ENCODE assay signal across 25 mouse cellular contexts in the genomic region with DNA sequence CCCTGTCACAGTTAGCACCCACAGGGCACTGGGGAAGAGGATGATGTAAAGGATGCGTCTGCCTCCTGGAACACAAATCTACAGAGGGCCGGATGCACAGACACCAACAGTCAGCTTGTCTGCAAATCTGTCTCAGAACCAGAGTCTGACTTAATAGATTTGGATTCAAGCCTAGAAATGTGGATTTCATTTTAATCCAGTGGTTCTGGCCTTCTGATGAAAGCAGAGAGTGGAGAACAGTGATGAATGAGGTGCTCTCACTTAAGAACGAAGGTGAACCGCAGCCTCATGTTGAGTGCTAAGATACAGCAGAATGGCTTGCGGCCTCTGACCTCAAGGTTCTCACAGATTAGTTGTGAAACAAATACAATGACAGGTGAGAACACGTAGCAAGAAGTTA.
DNase-seq lines count a peak whose midpoint lies in the region; ATAC-seq and TF ChIP-seq lines count a peak whose summit lies in the region.
"Had no signal": no experiment of that assay in that cellular context is flagged by ENCODE, and none has a peak within 500 bp of the region (broad histone marks: within the 10 kb centered on the region; RNA-seq: fewer than 3 reads in every experiment).

No protein-coding gene starts in this region.

- H3K4me3 ChIP-seq in lung, embryonic 14.5 days (ENCODE audit: low read depth, low read length), result no peak overlapping the region
- no peak overlapping the region for H3K4me3 ChIP-seq in embryonic facial prominence, embryonic 14.5 days (ENCODE audit: low read depth, low read length)
- no peak overlapping the region for H3K4me3 ChIP-seq in limb, embryonic 14.5 days (replicated peaks; ENCODE audit: low read length)
- H3K4me3 ChIP-seq: embryonic facial prominence, embryonic 15.5 days; erythroblast, embryonic 14.5 days; forebrain, embryonic 15.5 days; heart, embryonic 10.5 days; hindbrain, embryonic 12.5 days had no signal

- no peaks in the 10 kb centered on the region for H3K9me3 ChIP-seq in lung, embryonic 14.5 days (ENCODE audit: low read depth, low read length)
- no peaks in the 10 kb centered on the region for H3K9me3 ChIP-seq in embryonic facial prominence, embryonic 14.5 days (ENCODE audit: control insufficient read depth, low read length)
- H3K9me3 ChIP-seq in limb, embryonic 14.5 days (ENCODE audit: control insufficient read depth, low read length), result no peaks in the 10 kb centered on the region
- H3K9me3 ChIP-seq: embryonic facial prominence, embryonic 15.5 days; forebrain, embryonic 15.5 days; heart, embryonic 10.5 days; hindbrain, embryonic 12.5 days had no signal

- no peaks in the 10 kb centered on the region for H3K36me3 ChIP-seq in lung, embryonic 14.5 days (ENCODE audit: insufficient read depth)
- H3K36me3 ChIP-seq in embryonic facial prominence, embryonic 14.5 days (ENCODE audit: control insufficient read depth, insufficient read depth, low read length), result no peaks in the 10 kb centered on the region
- no peaks in the 10 kb centered on the region for H3K36me3 ChIP-seq in limb, embryonic 14.5 days (ENCODE audit: control insufficient read depth, insufficient read depth, low read length)
- H3K36me3 ChIP-seq: embryonic facial prominence, embryonic 15.5 days; forebrain, embryonic 15.5 days; G1E; heart, embryonic 10.5 days; hindbrain, embryonic 12.5 days had no signal

- H3K27me3 ChIP-seq in lung, embryonic 14.5 days (ENCODE audit: insufficient read depth, low read length), result no peaks in the 10 kb centered on the region
- H3K27me3 ChIP-seq in embryonic facial prominence, embryonic 14.5 days (replicated peaks; ENCODE audit: control insufficient read depth, insufficient read depth, low read length), result no peaks in the 10 kb centered on the region
- no peaks in the 10 kb centered on the region for H3K27me3 ChIP-seq in limb, embryonic 14.5 days (ENCODE audit: control insufficient read depth, insufficient read depth, low read length)
- H3K27me3 ChIP-seq: embryonic facial prominence, embryonic 15.5 days; forebrain, embryonic 15.5 days; hindbrain, embryonic 12.5 days had no signal

- no peak for ATAC-seq in lung, embryonic 14.5 days (ENCODE audit: insufficient read depth)
- no peak for ATAC-seq in embryonic facial prominence, embryonic 14.5 days (ENCODE audit: low read depth)
- no peak for ATAC-seq in limb, embryonic 14.5 days (ENCODE audit: low FRiP score, low read depth)
- ATAC-seq in megakaryocyte-erythroid progenitor cell, adult 5-6 weeks (replicated peaks; ENCODE audit: low FRiP score, low TSS enrichment, poor library complexity, severe bottlenecking), result no peak
- ATAC-seq: CD4-positive, CD25-positive, alpha-beta regulatory T cell, adult 4 months; forebrain, embryonic 15.5 days; hindbrain, embryonic 16.5 days; inflammation-experienced regulatory T-cells, adult 6 months; intestine, postnatal 0 days had no signal

- H3K4me2 ChIP-seq in lung, embryonic 14.5 days, result no peak overlapping the region
- no peak overlapping the region for H3K4me2 ChIP-seq in embryonic facial prominence, embryonic 14.5 days (ENCODE audit: low read depth, low read length)
- no peak overlapping the region for H3K4me2 ChIP-seq in limb, embryonic 14.5 days (replicated peaks; ENCODE audit: low read depth, low read length, severe bottlenecking)
- H3K4me2 ChIP-seq: embryonic facial prominence, embryonic 15.5 days; forebrain, embryonic 15.5 days; hindbrain, embryonic 12.5 days had no signal

- TF ChIP-seq CTCF in lung, embryonic 14.5 days (IDR thresholded peaks at IDR 0.05; ENCODE audit: low read depth), result no peak

- DNase-seq in lung, embryonic 14.5 days, result peak; percentile 9
- DNase-seq in lung, postnatal 4 days, result no peak
- peak; percentile 62 for DNase-seq in embryonic facial prominence, embryonic 14.5 days (ENCODE audit: low spot score)
- peak; percentile 69 for DNase-seq in limb, embryonic 14.5 days (ENCODE audit: low spot score)
- DNase-seq in frontal cortex, adult 2 months (ENCODE audit: extremely low spot score in 1 of 2, low spot score in 1 of 2), result no peak
- DNase-seq: adrenal gland, postnatal 10 days; B cell, adult 2 months; cerebellum, adult 11-12 months; cerebellum, adult 9-10 months; cerebellum, postnatal 25 days; gastrocnemius, postnatal 36 days; heart, adult 18-20 months; heart, postnatal 10 days; heart, postnatal 4 days had no signal

- WGBS in lung, embryonic 14.5 days, result 21% methylated on average over 6 of the region's 6 CpGs
- 40% methylated on average over 6 of the region's 6 CpGs for WGBS in embryonic facial prominence, embryonic 14.5 days
- 37% methylated on average over 6 of the region's 6 CpGs for WGBS in limb, embryonic 14.5 days

- H3K9ac ChIP-seq in lung, embryonic 14.5 days, result no peak overlapping the region
- H3K9ac ChIP-seq in embryonic facial prominence, embryonic 14.5 days (ENCODE audit: low read depth, low read length), result no peak overlapping the region
- H3K9ac ChIP-seq in limb, embryonic 14.5 days (ENCODE audit: low read depth, low read length, severe bottlenecking), result no peak overlapping the region
- H3K9ac ChIP-seq: embryonic facial prominence, embryonic 15.5 days; forebrain, embryonic 15.5 days; hindbrain, embryonic 12.5 days had no signal

- H3K4me1 ChIP-seq in lung, embryonic 14.5 days (ENCODE audit: insufficient read depth), result no peaks in the 10 kb centered on the region
- H3K4me1 ChIP-seq in embryonic facial prominence, embryonic 14.5 days (ENCODE audit: control insufficient read depth, insufficient read depth, low read length), result no peaks in the 10 kb centered on the region
- H3K4me1 ChIP-seq in limb, embryonic 14.5 days (ENCODE audit: control insufficient read depth, insufficient read depth, low read length), result no peaks in the 10 kb centered on the region
- H3K4me1 ChIP-seq: embryonic facial prominence, embryonic 15.5 days; forebrain, embryonic 15.5 days; heart, embryonic 10.5 days; hindbrain, embryonic 12.5 days had no signal

- no peak for TF ChIP-seq POLR2A in limb, embryonic 14.5 days (IDR thresholded peaks at IDR 0.05; ENCODE audit: borderline replicate concordance, extremely low read depth, insufficient read depth, insufficient read length)

- no peak overlapping the region for H3K27ac ChIP-seq in lung, embryonic 14.5 days (ENCODE audit: low read depth)
- H3K27ac ChIP-seq in embryonic facial prominence, embryonic 14.5 days (replicated peaks; ENCODE audit: low read depth, low read length), result no peak overlapping the region
- H3K27ac ChIP-seq in limb, embryonic 14.5 days (replicated peaks; ENCODE audit: low read depth, low read length), result no peak overlapping the region
- H3K27ac ChIP-seq: embryonic facial prominence, embryonic 15.5 days; forebrain, embryonic 15.5 days; heart, embryonic 10.5 days; hindbrain, embryonic 12.5 days had no signal

Comparison
In these comparisons a context has a peak if more than half of its experiments do, and no peak if none do; other contexts are left out.
1. DNase-seq: peak in lung, embryonic 14.5 days (single experiment), embryonic facial prominence, embryonic 14.5 days (single experiment) and limb, embryonic 14.5 days (single experiment); none in lung, postnatal 4 days (0 of 2) and frontal cortex, adult 2 months (0 of 2).